Mouse (Mus musculus): ENCODE data around the gene Ttc28. TPM values are rescaled to one million over a fixed set of nuclear protein-coding genes. Genes with fewer than 3 reads are reported as not detected.

The Ttc28 gene
- total RNA-seq, 1 experiment from 2014 or later: 6.3 TPM

DNA sequence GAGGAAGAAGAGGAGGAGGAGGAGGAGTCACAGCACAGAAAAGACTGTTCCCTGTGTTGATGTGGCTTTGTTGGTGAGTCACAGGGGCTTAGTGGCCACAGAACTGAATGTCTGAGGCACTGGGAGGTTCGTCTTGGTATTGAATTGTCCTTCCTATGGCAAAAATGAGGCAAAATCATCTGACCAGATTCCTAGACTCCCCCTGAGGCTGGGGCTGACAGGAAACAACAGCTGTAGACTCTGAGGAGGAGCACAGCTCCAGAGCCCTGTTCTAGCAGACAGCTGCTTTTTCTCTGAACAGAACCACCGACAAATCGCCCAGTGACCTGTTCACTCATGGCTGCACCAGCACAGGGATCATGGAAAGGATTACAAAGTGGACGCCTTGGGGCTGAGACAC is 326.2 kb downstream of the Ttc28 start:
- no peak for ATAC-seq (ENCODE audit: extremely low read depth, insufficient number of reproducible peaks, low FRiP score, poor library complexity, severe bottlenecking)

DNA sequence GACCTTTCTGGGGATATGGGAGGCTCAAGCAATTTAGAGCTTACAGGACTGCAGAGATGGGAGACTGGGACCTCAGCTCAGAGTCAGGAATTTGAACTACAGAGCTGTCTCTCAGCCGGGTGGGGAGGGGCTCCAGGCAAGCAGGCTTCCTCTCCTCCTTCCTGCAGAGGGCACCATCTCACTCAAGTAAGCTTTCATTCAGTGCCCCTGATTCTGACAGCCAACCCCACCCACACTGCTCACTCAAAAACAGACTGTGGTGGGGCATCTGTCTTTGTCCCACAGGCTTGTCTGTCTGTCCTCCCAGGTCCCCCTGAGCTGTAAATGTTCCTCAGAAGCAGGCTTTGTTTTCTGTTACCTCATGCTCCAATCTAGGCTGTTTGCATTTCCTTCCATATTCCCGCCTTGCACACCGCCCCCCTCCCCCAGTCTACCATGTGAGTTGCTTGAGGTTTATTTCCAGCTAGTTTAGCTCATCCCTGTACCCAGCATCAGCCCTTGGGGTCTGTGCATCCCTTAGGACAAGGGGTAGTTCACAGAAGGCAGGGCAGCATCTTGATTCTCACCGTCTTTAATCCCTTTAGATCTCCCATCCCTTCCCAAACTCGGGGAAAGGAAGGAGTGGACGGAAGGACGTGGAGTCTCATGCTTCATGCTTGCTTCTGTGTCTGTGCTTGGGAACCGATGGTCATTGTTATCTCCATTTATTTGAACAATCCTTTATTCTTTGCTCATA is 328.5 kb downstream of the Ttc28 start:
- ATAC-seq (ENCODE audit: extremely low read depth, insufficient number of reproducible peaks, low FRiP score, poor library complexity, severe bottlenecking): 0 out of 2 replicates have a peak, but pooled peaks have one; percentile 10

DNA sequence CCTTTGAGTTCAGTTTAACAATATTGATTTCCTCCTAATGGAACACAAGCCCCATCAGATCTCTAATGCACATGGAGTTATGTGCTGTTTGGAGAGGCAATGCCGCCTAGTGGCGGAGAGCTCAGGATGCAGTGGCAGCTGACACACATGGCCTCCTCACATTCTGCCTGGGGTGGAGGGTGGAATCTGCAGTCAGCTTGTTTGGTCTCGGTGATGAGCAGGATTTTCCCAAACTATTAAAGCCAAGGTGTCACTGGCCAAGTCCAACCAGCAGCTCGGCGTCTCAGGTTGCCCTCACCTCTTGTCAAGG is 329.0 kb downstream of the Ttc28 start:
- no peak for ATAC-seq (ENCODE audit: extremely low read depth, insufficient number of reproducible peaks, low FRiP score, poor library complexity, severe bottlenecking)

DNA sequence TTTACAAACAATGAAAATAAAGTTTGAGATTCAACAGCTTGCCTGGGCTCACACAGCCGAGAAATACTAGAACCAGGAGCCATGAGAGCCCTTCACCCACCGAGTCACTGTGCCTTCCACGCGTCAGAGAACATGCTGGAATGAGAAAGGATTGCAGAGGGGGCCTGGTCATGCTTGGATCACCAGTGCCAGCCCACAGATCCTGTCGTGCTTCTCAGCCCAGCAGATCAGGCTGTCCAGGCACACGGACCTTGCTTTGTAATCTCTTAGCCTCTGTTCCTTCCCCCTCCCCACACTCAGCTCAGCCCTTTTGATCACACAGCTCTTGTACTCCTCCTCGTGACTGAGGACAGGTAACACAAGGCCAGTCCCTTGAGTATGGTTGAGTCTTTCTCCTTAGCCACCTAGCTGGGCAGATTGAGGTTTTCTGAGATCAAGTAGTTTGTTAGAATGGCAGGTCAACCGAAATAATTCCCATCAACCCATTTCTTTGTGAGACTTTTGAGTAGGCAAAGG is 334.4 kb downstream of the Ttc28 start:
- ATAC-seq (ENCODE audit: extremely low read depth, insufficient number of reproducible peaks, low FRiP score, poor library complexity, severe bottlenecking): no peak

GRCm38 (mm10) chr5:111214890-111215289 is 335.3 kb downstream of the Ttc28 start:
- ATAC-seq (ENCODE audit: extremely low read depth, insufficient number of reproducible peaks, low FRiP score, poor library complexity, severe bottlenecking): no peak

DNA sequence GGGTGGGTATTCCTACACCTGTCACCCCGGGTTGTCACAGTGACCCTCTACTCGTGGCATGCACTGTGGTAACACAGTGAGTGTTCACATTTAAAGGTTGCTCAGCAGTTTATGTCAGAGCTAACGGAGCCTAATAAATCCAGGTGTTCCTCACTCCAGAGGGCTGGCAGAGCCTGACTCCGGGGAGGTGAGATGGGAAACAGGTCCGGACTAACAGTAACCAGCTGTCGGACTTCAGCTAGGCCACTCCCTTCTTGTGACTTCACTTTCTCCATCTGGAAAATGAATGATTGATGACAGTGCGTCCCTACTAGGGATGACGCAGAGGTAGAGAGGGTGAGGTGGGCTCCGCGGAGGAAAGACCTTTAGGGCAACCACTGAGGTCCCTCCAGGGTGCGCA is 336.1 kb downstream of the Ttc28 start:
- no peak for ATAC-seq (ENCODE audit: extremely low read depth, insufficient number of reproducible peaks, low FRiP score, poor library complexity, severe bottlenecking)

DNA sequence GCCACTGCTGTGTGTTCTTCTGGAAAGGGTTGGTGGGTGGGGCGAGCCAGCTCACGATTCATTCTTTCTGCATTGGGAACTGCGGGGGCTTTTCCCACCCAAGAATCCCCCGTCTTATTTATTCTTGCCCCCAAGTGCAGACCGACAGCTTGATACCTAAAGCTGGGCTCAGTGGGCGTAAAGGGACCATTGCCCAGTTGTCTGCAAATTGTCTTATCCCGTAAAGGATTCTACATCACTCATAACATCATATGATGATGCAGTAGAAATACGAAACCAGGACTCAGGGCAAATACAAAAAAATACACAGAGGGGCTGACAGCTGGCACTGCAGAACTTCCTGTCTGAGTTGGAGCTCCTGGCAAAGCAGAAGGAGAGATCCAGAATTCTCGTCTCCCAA is 336.6 kb downstream of the Ttc28 start:
- ATAC-seq (ENCODE audit: extremely low read depth, insufficient number of reproducible peaks, low FRiP score, poor library complexity, severe bottlenecking): no peak

DNA sequence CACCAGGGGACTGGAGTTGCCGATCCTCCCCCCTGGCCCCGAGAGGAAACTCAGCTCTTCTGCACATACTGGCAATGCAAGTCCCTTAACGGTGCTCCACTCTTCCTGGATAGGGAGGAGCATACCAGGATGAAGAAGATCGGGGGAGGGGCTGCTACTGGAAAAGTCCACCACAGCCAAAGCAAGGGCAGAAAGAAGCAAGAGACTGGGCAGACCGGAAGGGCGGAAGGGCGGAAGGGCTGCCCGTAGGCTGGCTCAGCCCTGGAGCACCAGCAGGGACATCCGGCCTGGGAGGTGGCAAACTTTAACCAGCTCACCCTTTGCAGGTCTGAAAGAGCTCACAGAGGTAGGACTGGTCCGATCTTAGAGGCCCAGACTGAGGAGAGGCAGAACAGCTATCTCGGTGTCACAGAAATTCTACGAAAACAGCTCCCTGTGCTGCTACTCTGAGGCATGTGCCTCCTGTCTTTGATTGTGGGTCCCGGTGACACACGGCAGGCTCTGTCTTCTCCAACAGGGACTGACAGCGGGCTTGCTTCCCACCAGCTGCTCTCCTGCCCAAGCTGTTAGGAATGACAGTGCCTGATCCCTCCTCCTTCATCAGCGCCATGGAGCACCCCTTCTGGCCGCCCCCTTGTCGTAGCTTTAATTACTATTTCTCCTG is 338.0 kb downstream of the Ttc28 start:
- no peak for ATAC-seq (ENCODE audit: extremely low read depth, insufficient number of reproducible peaks, low FRiP score, poor library complexity, severe bottlenecking)

- ATAC-seq (ENCODE audit: extremely low read depth, insufficient number of reproducible peaks, low FRiP score, poor library complexity, severe bottlenecking): no peak
These were observed 338.7 kb downstream of the Ttc28 start for GRCm38 (mm10) chr5:111218111-111218891.

DNA sequence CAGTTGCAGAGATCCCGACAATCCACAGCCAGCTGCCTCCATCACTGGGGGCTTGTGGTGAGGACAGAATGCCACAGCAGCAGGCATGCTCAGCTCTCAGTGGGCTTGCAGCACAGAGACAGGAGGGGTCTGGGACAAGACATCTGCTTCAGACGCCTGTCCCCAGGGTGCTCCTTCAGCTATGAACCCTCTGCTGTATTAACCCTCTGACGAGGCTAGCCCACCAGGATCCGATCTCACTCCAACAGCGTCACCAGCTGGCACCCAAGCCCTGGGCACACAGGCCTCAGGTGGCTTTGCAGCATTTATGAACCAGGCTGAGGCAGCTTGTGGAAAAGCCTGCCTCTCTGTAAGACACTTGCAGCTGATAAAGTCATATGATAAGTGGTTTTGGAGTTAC is 339.4 kb downstream of the Ttc28 start:
- ATAC-seq (ENCODE audit: extremely low read depth, insufficient number of reproducible peaks, low FRiP score, poor library complexity, severe bottlenecking): no peak

DNA sequence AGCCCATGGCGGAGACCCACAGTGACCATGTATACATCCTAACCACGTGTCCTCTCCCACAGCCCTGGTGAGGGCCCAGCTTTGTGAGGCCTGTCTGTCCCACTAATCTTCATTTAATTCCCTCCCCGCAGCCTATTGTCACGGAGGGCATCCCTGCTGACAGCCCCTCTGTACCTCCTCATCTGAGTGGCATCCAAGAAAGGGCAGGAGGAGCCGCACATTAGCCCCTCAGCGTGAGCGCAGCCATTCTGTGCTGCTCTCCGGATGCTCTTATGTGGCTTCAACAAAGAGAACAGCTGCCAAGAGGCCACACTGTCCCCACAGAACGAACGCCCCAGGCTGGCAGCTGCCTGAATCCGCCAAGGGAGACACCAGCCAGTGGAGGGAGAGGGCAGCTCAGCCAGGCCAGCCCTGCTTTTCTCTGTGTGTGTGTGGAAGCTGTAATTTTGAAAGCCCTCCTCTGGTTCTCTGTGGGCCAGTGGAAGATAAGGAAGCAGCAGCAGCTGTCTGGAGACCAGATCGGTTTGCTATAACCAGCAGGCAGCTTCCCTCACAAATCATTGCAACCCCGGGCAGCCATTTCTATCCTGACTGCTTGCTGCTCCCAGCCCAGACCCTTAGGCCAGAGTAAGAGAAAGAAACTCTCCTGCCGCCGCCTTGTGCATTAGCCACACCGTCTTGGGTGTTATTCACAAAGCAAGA is 341.2 kb downstream of the Ttc28 start:
- ATAC-seq (ENCODE audit: extremely low read depth, insufficient number of reproducible peaks, low FRiP score, poor library complexity, severe bottlenecking): no peak

GRCm38 (mm10) chr5:111222820-111223219 is 343.2 kb downstream of the Ttc28 start:
- no peak for ATAC-seq (ENCODE audit: extremely low read depth, insufficient number of reproducible peaks, low FRiP score, poor library complexity, severe bottlenecking)

DNA sequence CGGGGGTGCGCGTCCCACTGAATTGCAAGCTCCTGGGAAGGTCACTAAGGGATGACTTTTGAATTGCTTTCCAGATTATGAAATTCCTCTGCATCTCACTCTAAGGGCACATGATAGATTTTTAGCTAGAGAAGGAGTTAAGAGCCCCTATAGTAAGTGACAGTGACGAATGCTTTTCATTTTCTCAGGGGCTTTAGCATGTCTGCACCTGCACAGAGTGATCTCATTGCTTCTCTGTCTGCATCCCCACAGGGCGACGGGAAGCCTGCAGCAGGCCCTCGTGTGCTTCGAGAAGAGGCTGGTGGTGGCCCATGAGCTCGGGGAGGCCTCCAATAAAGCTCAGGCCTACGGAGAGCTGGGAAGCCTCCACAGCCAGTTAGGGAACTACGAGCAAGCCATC is 345.7 kb downstream of the Ttc28 start:
- ATAC-seq (ENCODE audit: extremely low read depth, insufficient number of reproducible peaks, low FRiP score, poor library complexity, severe bottlenecking): no peak

DNA sequence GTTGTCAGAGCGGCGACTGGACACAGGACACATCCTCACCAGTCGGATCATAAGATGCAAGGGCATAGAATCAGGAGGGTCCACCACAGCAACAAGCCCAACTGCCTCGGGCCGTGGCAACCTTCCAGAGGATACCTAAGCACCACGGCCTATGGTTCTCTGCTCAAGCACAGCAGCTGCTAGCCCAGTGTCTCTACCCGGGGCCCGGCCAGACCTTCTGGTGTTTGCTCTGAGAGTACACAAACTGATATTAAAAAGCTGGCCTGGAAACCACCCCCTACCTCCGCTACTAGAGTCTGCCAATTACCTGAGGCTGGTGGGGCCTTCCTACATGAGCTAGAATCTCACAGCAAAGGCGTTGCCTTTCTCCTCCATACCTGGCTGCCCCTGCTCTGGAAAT is 346.9 kb downstream of the Ttc28 start:
- no peak for ATAC-seq (ENCODE audit: extremely low read depth, insufficient number of reproducible peaks, low FRiP score, poor library complexity, severe bottlenecking)

- ATAC-seq (ENCODE audit: extremely low read depth, insufficient number of reproducible peaks, low FRiP score, poor library complexity, severe bottlenecking): no peak
These were observed 348.2 kb downstream of the Ttc28 start for GRCm38 (mm10) chr5:111227850-111228249.

DNA sequence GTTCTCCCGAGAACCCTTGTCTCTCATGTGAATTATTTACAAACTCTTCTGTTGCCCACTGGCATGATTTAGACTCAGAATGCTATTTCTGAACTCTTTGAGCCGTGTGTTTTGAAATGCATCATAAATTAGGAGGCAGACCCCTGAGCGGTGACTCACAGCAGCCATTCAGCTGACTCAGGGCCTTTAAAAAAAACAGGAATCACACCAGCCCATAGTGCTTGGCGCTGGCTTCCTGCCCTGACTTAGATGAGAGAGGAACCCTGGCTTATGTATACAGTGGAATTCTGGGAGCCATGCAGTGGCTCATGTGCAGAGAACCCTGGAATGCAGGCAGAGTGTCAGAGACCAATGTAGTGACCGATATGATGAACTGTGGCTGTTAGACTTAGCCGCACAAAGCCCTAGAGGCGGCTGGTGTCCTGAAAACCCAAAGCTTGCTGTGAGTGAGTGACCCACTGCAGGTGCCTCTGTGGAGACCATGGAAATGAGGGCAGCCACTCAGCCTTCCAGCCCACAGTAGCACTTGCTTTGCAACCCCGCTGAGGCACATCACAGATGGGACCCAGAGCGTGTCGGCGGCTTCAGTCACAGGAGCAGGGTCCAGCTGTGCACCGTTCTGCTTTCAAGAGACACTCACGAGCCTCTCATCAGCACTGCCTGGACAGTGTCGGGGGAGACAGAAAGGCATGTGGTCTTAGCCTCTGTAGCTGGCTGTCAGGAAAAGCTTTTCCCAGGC is 348.9 kb downstream of the Ttc28 start:
- ATAC-seq (ENCODE audit: extremely low read depth, insufficient number of reproducible peaks, low FRiP score, poor library complexity, severe bottlenecking): no peak

- no peak for ATAC-seq (ENCODE audit: extremely low read depth, insufficient number of reproducible peaks, low FRiP score, poor library complexity, severe bottlenecking)
These were observed 349.4 kb downstream of the Ttc28 start for GRCm38 (mm10) chr5:111229041-111229394.

DNA sequence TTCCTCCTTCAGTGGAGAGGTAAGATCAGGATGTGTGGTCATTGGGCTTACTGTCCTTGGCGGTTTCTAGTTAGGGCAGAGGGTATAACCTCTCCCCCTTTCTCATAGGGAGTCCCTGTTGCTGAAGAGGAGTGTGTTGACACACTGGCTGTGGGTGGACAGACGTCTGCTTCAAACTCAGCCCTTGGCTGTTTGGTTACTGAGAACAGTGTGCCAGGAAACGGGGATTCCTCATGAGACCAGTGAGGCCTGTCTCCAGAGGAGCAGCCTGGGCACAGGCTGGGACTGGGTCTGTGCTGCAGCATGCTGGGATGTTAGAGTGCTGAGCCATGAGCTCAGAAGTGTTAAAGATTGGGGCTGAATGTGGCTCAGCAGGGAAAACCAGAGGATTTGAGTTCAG is 350.1 kb downstream of the Ttc28 start:
- ATAC-seq (ENCODE audit: extremely low read depth, insufficient number of reproducible peaks, low FRiP score, poor library complexity, severe bottlenecking): no peak

DNA sequence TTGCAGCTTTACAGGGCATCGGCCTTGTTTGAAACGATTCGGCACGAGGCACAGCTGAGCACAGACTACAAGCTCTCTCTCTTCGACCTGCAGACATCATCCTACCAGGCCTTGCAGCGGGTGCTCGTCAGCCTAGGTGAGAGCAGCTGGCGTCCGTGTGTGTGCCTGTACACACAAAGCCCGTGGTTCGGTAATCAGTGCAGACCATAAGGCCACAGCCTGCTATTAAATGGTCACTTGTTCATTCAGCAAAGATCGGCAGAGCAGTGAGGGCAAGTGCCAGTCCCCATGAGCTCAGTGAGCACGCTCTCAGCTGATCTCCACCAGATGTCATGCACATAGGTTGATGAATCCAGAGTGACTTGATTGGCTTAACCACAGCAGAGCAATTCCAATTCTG is 351.4 kb downstream of the Ttc28 start:
- no peak for ATAC-seq (ENCODE audit: extremely low read depth, insufficient number of reproducible peaks, low FRiP score, poor library complexity, severe bottlenecking)
